8 mouse cellular contexts compared by ENCODE assay signal in genomic region chr11:88046323-88046937, GRCm38 (mm10). TPM values are rescaled to one million over a fixed set of nuclear protein-coding genes. Genes with fewer than 3 reads are reported as not detected.
A peak's percentile ranks its signal among the peaks of the same experiment; 100 is the strongest.
DNase-seq lines count a peak whose midpoint lies in the region; ATAC-seq lines count a peak whose summit lies in the region.

No protein-coding gene starts in this region.

- H3K36me3 ChIP-seq in hindbrain, embryonic 13.5 days = peaks cover 17% of the 10 kb centered on the region
- H3K36me3 ChIP-seq in midbrain, embryonic 13.5 days = peaks cover 19% of the 10 kb centered on the region

- H3K4me3 ChIP-seq in hindbrain, embryonic 13.5 days = peak overlapping the region; percentile 98
- peak overlapping the region; percentile 96 for H3K4me3 ChIP-seq in midbrain, embryonic 13.5 days (replicated peaks)

- peak overlapping the region; percentile 85 for H3K4me2 ChIP-seq in hindbrain, embryonic 13.5 days
- peak overlapping the region; percentile 71 for H3K4me2 ChIP-seq in midbrain, embryonic 13.5 days (replicated peaks)

- no peaks in the 10 kb centered on the region for H3K27me3 ChIP-seq in hindbrain, embryonic 13.5 days
- no peaks in the 10 kb centered on the region for H3K27me3 ChIP-seq in midbrain, embryonic 13.5 days

- H3K9me3 ChIP-seq in hindbrain, embryonic 13.5 days = no peaks in the 10 kb centered on the region
- no peaks in the 10 kb centered on the region for H3K9me3 ChIP-seq in midbrain, embryonic 13.5 days

- DNase-seq in lung, postnatal 10 days = peak; percentile 27
- DNase-seq in lung, postnatal 36 days = no peak
- peak; percentile 57 for DNase-seq in cerebellum, adult 9-11 months
- no peak for DNase-seq in left cerebral cortex, postnatal 14 days (ENCODE audit: low spot score in 2 of 2)
- DNase-seq in adrenal gland, adult 18-20 months (ENCODE audit: low spot score in 2 of 2) = no peak

- WGBS in hindbrain, embryonic 13.5 days = 60% methylated on average over 17 of the region's 17 CpGs
- 60% methylated on average over 17 of the region's 17 CpGs for WGBS in midbrain, embryonic 13.5 days

- peaks cover 32% of the 10 kb centered on the region for H3K4me1 ChIP-seq in hindbrain, embryonic 13.5 days (replicated peaks)
- H3K4me1 ChIP-seq in midbrain, embryonic 13.5 days (replicated peaks) = peaks cover 38% of the 10 kb centered on the region

- H3K9ac ChIP-seq in hindbrain, embryonic 13.5 days = peak overlapping the region; percentile 100
- peak overlapping the region; percentile 61 for H3K9ac ChIP-seq in midbrain, embryonic 13.5 days (replicated peaks)

- H3K27ac ChIP-seq in hindbrain, embryonic 13.5 days = peak overlapping the region; percentile 100
- H3K27ac ChIP-seq in midbrain, embryonic 13.5 days = peak overlapping the region; percentile 99

- intact Hi-C loops in left cerebral cortex, postnatal 14 days (cut with DNase I) = loop anchor here (2.0 kb wide), 1 partner anchor 60 kb away; the partner anchor contains the start of gene Dynll2

- no peak for ATAC-seq in hindbrain, embryonic 13.5 days (ENCODE audit: low FRiP score)
- ATAC-seq in midbrain, embryonic 13.5 days = peak; percentile 25; the same call in 1 of the 2 replicates
- no peak for ATAC-seq in monocyte, adult 5-6 weeks (replicated peaks; ENCODE audit: insufficient number of reproducible peaks, low FRiP score, low TSS enrichment, poor library complexity, severe bottlenecking)

RNA-seq across cellular contexts. Expression of gene Srsf1, which starts 0.7 kb away (rescaled TPM):
- 282 and 298 TPM in 2 replicates for polyA plus RNA-seq in hindbrain, embryonic 13.5 days (2015; fragmentation: Nextera tagmentation; extraction: Ambion mirVana)
- 313 and 341 TPM in 2 replicates for polyA plus RNA-seq in midbrain, embryonic 13.5 days (2015; fragmentation: Nextera tagmentation; extraction: Ambion mirVana)
- total RNA-seq in monocyte, adult 5-6 weeks (2017) = 220 to 406 TPM (median 277 TPM) in 3 replicates
- total RNA-seq in left cerebral cortex, postnatal 14 days (2021) = 100 to 1,000 TPM; 171 to 177 TPM
- total RNA-seq in adrenal gland, adult 18-20 months (2021) = 100 to 1,000 TPM; 219 TPM

RNA-seq across cellular contexts. Expression of gene Vezf1, which starts 21.6 kb away (rescaled TPM):
- 53.9 TPM in 2 replicates for polyA plus RNA-seq in hindbrain, embryonic 13.5 days (2015; fragmentation: Nextera tagmentation; extraction: Ambion mirVana)
- polyA plus RNA-seq in midbrain, embryonic 13.5 days (2015; fragmentation: Nextera tagmentation; extraction: Ambion mirVana) = 67.2 and 70.1 TPM in 2 replicates
- 45.9 to 57.0 TPM (median 46.6 TPM) in 3 replicates for total RNA-seq in monocyte, adult 5-6 weeks (2017)
- 10 to 100 TPM; 24.4 to 25.3 TPM for total RNA-seq in left cerebral cortex, postnatal 14 days (2021)
- total RNA-seq in adrenal gland, adult 18-20 months (2021) = 10 to 100 TPM; 42.4 to 44.5 TPM

RNA-seq across cellular contexts. Expression of gene Cuedc1, which starts 51.4 kb away (rescaled TPM):
- 46.4 and 49.5 TPM in 2 replicates for polyA plus RNA-seq in hindbrain, embryonic 13.5 days (2015; fragmentation: Nextera tagmentation; extraction: Ambion mirVana)
- polyA plus RNA-seq in midbrain, embryonic 13.5 days (2015; fragmentation: Nextera tagmentation; extraction: Ambion mirVana) = 40.6 and 46.1 TPM in 2 replicates
- 5.8 to 24.0 TPM (median 11.9 TPM) in 3 replicates for total RNA-seq in monocyte, adult 5-6 weeks (2017)
- total RNA-seq in left cerebral cortex, postnatal 14 days (2021) = 10 to 100 TPM; 28.2 TPM
- 10 to 100 TPM; 40.2 to 42.4 TPM for total RNA-seq in adrenal gland, adult 18-20 months (2021)

RNA-seq across cellular contexts. Expression of gene Dynll2, which starts 59.1 kb away (rescaled TPM):
- polyA plus RNA-seq in hindbrain, embryonic 13.5 days (2015; fragmentation: Nextera tagmentation; extraction: Ambion mirVana) = 50.6 and 51.1 TPM in 2 replicates
- polyA plus RNA-seq in midbrain, embryonic 13.5 days (2015; fragmentation: Nextera tagmentation; extraction: Ambion mirVana) = 43.3 and 52.5 TPM in 2 replicates
- 10.6 to 15.0 TPM (median 12.3 TPM) in 3 replicates for total RNA-seq in monocyte, adult 5-6 weeks (2017)
- total RNA-seq in left cerebral cortex, postnatal 14 days (2021) = 100 to 1,000 TPM; 424 to 478 TPM
- total RNA-seq in adrenal gland, adult 18-20 months (2021) = 100 to 1,000 TPM; 222 to 233 TPM

Comparison
In these comparisons a context has a peak if more than half of its experiments do, and no peak if none do; other contexts are left out.
1. DNase-seq: peak in lung, postnatal 10 days (single experiment) and cerebellum, adult 9-11 months (single experiment); none in lung, postnatal 36 days (single experiment), left cerebral cortex, postnatal 14 days (0 of 2) and adrenal gland, adult 18-20 months (0 of 2).